Mouse (Mus musculus): ENCODE results near the gene Ier5.

The Ier5 gene

DNA sequence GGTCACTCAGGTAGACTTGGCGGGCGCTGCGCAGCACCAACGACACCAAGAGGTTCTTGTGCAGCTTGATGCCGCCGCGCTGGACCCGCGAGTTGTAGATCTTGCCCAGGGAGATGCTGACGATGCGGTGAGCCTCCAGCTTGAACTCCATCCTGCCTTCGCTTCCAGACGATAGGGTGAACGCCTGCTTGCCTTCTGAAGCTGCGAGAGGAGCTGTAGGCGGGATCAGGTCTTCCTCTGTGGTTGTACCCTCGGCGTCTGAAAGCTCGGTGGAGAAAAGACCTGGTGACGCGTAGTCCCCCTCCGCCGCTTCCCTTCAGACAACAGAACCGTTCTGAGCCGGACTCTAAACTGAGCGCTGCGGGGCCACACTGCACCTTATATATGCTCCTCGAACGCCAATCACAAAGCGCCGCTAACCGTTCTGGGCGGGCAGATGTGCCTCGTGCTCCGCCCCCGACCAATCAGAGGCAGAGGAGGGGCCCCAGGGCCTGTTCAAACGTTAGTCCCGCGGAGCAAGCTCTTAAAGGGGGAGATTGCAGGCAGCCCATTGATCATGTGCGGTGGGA, at the start of gene Ier5:
TSS of gene Ier5 (minus strand) at position 357 of the 569 bp plus-strand sequence.
- DNase-seq (ENCODE audit: low read depth, low spot score): peak; percentile 97

DNA sequence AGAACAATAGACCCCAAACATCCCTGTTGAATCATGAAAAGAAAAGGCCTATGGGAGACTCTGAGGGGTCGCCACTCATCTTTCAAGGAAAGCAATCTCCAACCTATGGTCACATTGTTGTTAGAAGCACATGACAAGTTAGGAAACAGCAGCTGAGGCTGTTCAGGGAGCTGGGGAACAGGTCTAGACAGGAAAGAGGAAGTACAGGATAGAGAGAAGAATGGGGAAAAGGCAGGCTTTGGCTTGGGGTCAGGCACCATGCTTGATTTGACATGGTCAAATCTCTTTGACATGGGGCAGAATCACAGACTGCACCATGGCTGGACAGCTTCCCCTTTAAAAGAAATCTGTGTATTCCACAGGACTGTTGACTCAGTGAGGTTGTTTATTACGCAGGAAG, 47.8 kb upstream of the Ier5 start:
- no peak for DNase-seq (ENCODE audit: low read depth, low spot score)

DNA sequence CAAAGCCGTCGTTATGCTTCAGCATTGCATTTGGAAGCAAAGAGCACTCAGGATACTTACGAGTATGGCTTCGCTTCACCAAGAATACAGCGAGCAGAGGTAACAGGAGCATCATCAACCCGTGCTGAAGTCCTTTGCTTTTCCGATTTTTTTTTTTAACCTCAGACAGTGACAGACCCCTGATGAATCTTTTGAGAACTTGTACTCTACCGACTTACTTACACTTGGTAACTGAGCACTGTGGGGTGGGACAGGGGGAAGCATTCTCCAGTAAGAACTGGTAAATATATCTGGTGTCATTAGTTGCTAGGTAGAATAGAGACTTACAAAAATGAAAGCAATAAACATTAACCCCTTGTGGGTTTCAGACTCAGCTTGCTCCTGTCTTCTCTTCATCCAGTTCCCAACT, 47.1 kb upstream of the Ier5 start, which contains the start of gene Mr1:
TSS of gene Mr1 (minus strand) at position 243 of the 409 bp plus-strand sequence.
- peak; percentile 36 for DNase-seq (ENCODE audit: low read depth, low spot score)

GRCm38 (mm10) chr1:155145620-155146019, 46.2 kb upstream of the Ier5 start:
- no peak for DNase-seq (ENCODE audit: low read depth, low spot score)

- no peak for DNase-seq (ENCODE audit: low read depth, low spot score)
Observed at GRCm38 (mm10) chr1:155140076-155140475, 40.6 kb upstream of the Ier5 start.

GRCm38 (mm10) chr1:155138795-155139194, 39.4 kb upstream of the Ier5 start:
- DNase-seq (ENCODE audit: low read depth, low spot score): no peak

DNA sequence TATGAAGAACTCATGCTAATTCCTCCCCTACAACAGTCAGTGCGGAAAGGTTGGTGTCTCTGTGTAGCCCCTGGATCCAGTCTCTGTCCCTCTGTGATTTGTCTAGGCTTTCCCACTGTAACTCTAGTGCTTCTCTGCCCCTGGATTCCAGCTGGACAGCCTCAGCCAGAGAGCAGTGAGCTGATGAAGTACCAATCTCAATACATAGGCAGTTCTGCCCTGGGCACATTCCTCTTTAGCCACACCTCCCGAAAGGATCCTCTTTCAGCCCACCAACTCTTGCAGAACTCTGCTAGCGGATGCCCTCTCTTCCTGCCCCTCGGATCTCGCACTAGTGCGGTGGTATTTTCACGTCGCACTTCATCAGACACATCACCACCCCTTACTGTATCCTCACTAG, 35.4 kb upstream of the Ier5 start:
- no peak for DNase-seq (ENCODE audit: low read depth, low spot score)

GRCm38 (mm10) chr1:155127429-155127934, 28.0 kb upstream of the Ier5 start:
- no peak for DNase-seq (ENCODE audit: low read depth, low spot score)

- DNase-seq (ENCODE audit: low read depth, low spot score): no peak
Observed at GRCm38 (mm10) chr1:155126716-155127115, 27.3 kb upstream of the Ier5 start.

GRCm38 (mm10) chr1:155124397-155124796, 25.0 kb upstream of the Ier5 start:
- DNase-seq (ENCODE audit: low read depth, low spot score): no peak

GRCm38 (mm10) chr1:155121977-155122939, 22.8 kb upstream of the Ier5 start:
- DNase-seq (ENCODE audit: low read depth, low spot score): no peak

GRCm38 (mm10) chr1:155119719-155120118, 20.3 kb upstream of the Ier5 start:
- DNase-seq (ENCODE audit: low read depth, low spot score): no peak

- DNase-seq (ENCODE audit: low read depth, low spot score): no peak
Observed at GRCm38 (mm10) chr1:155113946-155114345, 14.5 kb upstream of the Ier5 start.

DNA sequence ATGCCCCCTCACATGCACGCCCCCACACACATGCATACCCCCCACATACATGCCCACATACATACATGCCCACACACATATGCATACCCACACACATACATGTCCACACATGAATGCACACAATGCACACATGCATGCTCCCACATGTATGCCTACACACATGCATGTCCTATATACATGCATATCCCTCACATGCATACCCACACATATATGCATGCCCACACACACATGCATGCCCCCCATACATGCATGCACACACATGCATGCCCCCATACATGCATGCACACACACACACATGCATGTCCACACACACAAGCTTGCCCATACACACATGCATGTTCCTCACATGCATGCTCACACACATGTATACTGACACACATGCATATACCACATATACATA, 13.4 kb upstream of the Ier5 start:
- DNase-seq (ENCODE audit: low read depth, low spot score): no peak

DNA sequence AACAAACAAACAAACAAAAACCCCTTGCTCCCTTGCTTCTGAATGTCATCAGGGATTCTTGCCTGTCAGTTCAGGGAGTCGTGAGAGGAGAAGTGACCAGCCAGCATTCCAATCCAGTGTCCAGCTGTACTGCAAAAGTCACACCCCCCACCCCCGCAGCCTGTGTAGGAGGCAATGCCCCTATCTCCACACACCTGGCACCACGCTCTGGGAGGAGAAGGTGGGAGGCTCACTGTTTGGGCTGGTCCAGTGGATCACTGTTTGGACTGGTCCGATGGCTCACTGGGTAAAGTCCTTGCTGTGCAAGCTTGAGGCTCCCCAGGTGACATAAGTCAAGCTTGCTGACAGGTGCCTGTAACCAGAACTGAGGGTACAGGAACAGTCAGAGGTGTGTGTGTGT, 12.7 kb upstream of the Ier5 start:
- DNase-seq (ENCODE audit: low read depth, low spot score): no peak

GRCm38 (mm10) chr1:155111491-155111890, 12.1 kb upstream of the Ier5 start:
- no peak for DNase-seq (ENCODE audit: low read depth, low spot score)

GRCm38 (mm10) chr1:155109387-155110350, 10.2 kb upstream of the Ier5 start:
- no peak for DNase-seq (ENCODE audit: low read depth, low spot score)

- DNase-seq (ENCODE audit: low read depth, low spot score): no peak
Observed at GRCm38 (mm10) chr1:155108412-155108811, 9.0 kb upstream of the Ier5 start.

- DNase-seq (ENCODE audit: low read depth, low spot score): no peak
Observed at GRCm38 (mm10) chr1:155107843-155108242, 8.4 kb upstream of the Ier5 start.

GRCm38 (mm10) chr1:155106310-155106709, 6.9 kb upstream of the Ier5 start:
- no peak for DNase-seq (ENCODE audit: low read depth, low spot score)

DNA sequence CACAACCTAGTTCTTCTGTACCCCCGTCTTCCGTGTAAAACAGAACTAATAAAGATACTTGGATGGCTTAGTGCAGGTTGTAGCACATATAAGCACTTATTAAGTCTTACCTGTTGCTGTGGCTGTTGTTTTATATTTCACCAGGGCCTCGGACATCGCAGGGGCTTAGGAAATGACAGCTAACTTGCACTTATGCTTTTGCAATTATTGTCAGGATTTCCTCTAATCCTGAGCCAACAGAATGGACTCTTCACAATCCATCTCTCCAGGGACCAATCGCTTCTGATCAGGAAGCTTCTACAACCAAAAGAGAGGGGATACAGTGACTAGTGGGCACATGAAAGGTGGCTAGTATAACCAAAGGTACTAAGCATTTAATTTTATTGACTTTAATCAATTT, 4.6 kb upstream of the Ier5 start:
- no peak for DNase-seq (ENCODE audit: low read depth, low spot score)

DNA sequence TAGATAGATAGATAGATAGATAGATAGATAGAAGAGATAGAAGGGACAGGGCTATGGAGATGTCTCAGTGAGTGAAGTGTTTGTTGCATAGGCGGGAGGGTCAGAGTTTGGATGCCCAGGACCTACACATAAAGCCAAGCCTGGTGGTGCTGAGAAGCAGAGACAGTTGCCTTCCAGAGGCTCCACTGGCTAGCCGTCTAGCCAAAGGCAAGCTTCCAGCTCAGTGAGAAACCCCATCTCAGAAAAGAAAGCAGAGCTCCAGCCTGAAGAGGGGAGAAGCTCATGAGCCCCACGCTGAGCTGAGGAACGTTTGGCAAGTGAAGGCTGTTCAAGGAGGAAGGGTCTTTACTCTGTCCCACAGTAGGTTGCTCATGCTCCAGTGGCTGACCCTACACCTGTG, 3.2 kb upstream of the Ier5 start:
- no peak for DNase-seq (ENCODE audit: low read depth, low spot score)
